Mouse (Mus musculus) erythroblast, adult 5-6 weeks (primary cell): ENCODE measurements around the gene Dgkh. TPM values are rescaled to one million over a fixed set of nuclear protein-coding genes. Genes with fewer than 3 reads are reported as not detected.

ENCODE experiments used
- ATAC-seq: replicated peaks from 2 replicates; pipeline ENCODE4 v1.8.0; 2016; ENCODE audit warnings: moderate number of reproducible peaks, mild to moderate bottlenecking, moderate TSS enrichment, inconsistent platforms; ENCODE audit not compliant: poor library complexity, low FRiP score, severe bottlenecking
- total RNA-seq, 2 experiments: library from RNA; stranded (forward) in 1 of 2; stranded (reverse) in 1 of 2; fragments of 150-400 nt in 1 of 2; fragments of 200-764, 138-1000 nt in 1 of 2; gene quantifications; 2 replicates each; pipeline versions ENCODE4 v1.2.3 to v1.2.4; 2015 to 2017; ENCODE audit warnings: low replicate concordance in 2 of 2

The Dgkh gene
- total RNA-seq, 2 experiments from 2014 or later: 0.58 to 0.77 TPM

DNA sequence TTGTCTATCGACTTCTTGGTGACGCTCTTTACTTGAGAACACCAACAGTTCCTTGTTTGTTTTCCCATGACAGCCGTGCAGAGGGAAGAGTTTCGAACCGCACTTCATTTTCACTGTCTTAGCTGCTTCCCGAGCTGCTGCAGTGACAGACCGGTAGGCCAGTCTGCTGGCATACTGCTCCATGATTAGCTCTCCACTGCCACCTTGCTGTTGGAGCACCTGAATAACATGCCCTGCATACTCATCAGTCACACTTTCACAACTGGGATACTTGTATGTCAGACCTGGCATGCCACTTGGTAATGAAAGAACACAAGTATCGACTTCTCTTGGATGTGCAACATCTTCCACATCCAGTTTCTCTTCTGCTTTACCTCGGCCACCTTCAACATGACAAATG lies 221.9 kb downstream of the Dgkh start:
- ATAC-seq: no peak

DNA sequence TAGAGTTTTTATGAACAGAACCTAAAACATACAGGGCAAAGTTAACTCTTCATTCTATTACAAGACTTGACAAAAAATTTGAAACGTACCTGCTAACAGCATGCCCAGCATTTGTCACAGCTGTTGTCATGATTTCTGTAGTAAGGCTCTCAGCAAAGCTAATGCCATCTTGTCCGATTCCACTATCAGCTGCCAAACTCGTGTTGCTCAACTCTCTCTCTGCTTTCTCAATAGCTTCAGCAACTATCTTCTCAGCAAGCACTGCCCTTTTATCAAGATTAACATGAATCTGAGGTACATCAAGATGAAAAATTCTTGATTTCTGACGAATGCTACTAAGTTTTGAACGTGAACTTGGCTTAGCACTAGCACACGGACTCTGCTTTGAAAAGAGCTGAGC lies 222.8 kb downstream of the Dgkh start:
- ATAC-seq: no peak

Other genes starting within 250 kb of the Dgkh start
- 8.8 and 9.4 TPM in 2 replicates for gene Akap11, start 196.0 kb downstream of the Dgkh start, total RNA-seq (2015; ENCODE audit: low replicate concordance)
- gene Akap11, start 196.0 kb downstream of the Dgkh start, total RNA-seq (2017; ENCODE audit: low replicate concordance): 14.6 and 31.2 TPM in 2 replicates
- 4.6 and 6.9 TPM in 2 replicates for gene Vwa8, start 116.3 kb upstream of the Dgkh start, total RNA-seq (2015; ENCODE audit: low replicate concordance)
- gene Vwa8, start 116.3 kb upstream of the Dgkh start, total RNA-seq (2017; ENCODE audit: low replicate concordance): 3.2 and 4.3 TPM in 2 replicates